Mouse (Mus musculus) bone marrow macrophage, adult 2 months (primary cell): Measurements from ENCODE around the gene Iars.

Experiments used
- CTCF ChIP-seq: IDR thresholded peaks from 2 replicates; pipeline ENCODE4 v1.5.1; 2012; ENCODE audit warnings: low read depth, mild to moderate bottlenecking, low read length, moderate library complexity
- POLR2A ChIP-seq: IDR thresholded peaks from 2 replicates; pipeline ENCODE4 v1.6.1; 2012; ENCODE audit warnings: mild to moderate bottlenecking, low read depth, low read length, borderline replicate concordance

DNA sequence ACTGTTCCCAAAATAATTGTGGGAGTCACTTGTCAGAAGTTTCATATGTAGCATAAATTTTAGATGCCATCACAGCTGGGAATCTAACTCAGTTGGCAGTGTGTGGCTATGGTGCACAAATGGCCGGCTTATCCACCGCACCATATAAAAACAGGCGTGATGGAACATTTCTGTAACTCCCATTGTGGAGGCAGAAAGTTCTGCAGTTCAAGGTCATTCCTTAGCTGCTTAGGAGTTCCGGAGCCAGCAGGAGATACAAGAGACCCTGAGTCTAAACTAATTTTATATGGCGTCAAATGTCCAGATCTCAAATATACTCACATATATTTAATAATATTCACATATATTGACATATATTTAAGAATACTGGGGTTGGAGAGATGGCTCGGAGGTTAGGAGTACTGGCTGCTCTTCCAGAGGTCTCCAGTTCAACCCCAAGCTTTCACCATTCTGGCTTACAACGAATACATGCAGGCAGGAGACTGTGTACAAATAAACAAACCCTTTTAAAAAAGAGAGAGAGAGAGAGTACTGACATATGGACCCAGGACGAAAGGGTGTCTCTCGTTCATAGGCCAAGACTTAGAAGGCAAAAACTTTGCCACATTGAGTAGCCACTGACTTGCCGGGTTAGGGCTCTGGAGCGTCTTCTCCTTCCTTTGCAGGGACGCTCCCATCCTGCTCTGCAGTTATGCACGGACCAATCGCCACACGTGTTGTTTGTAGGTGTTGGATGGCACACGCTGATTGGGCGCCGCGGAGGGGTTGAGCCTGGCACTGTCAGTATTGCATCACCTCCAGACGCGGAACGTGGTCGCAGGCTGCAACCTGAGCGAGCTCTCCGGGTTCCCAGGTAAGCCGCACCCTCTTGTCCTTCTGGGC is at the start of gene Iars:
- no peak for TF ChIP-seq POLR2A
- no peak for TF ChIP-seq CTCF
